Mouse (Mus musculus) regulatory T cell (primary cell): ENCODE results near the gene Prss41.
"Not testable (repeated sequence)": the region's sequence is repeated elsewhere in the genome, so short reads cannot be mapped to it uniquely, and the experiment has no call there.

Source experiments
- in situ Hi-C: fragments of 300-600 bp; cut with MboI, MseI; formaldehyde crosslinking; loops from one replicate; pipeline ENCODE4 v1.15.1; 2025; ENCODE audit warnings: high pct_unique_total_duplicates

Gene Prss41

DNA sequence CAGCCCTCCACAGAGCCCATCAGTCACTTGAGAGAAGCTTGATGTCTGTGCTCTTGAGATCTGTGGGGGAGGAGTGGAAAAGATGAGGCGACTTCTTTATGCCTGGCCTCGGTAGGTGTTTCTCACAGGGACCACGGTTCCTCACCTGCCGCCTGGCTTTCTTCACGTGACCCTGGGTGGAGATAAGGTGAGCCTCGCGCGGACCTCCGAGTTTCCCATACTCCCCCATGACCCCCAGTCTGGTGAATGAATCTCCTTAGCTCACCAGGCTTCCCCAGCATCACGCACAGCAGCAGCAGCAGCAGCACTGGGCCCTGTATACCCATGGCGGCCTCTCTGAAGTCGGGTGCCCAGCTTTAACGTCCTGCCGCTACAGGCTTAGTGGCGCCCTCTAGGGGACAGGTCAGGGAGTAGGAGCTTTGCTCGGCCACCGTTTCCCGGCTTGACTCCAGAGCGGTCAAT lies at the start of gene Prss41, which contains the start of gene Prss32:
Gene Prss41 (minus strand): TSS at position 361 of the 462 bp plus-strand sequence.
Gene Prss32 (plus strand): TSS at position 44 of the 462 bp plus-strand sequence.
- in situ Hi-C loops: no loop called here

GRCm38 (mm10) chr17:23880576-23880975 lies 36.6 kb upstream of the Prss41 start, which contains the start of the genes Dcpp1 and Dcpp2:
Gene Dcpp1 (plus strand): TSS chr17:23880876.
Gene Dcpp2 (plus strand): TSS chr17:23880880.
- in situ Hi-C loops: not testable (repeated sequence)

DNA sequence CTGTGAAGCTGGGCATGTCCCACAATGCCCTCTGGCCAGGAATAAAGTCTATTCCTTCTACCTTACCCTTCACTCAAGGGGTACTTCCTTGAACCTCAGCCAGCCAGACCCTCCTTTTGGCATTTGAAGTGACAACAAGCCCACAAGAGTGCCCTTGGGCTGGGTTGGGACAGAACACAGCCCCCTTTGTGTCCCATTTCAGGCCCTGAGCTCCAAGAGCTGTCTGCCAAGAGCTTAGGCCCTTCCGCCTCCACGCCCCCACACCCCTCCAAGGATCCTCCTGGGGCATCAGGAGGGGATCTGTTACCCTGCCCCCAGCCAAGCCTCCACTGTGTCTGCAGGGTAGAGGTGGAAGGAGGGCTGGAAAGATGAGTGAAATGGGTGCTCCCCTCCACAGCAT lies 33.2 kb upstream of the Prss41 start:
- in situ Hi-C loops: no loop called here

- in situ Hi-C loops: no loop called here
These were observed 32.8 kb upstream of the Prss41 start for GRCm38 (mm10) chr17:23876741-23877140.

GRCm38 (mm10) chr17:23873884-23874856 lies 30.2 kb upstream of the Prss41 start:
- in situ Hi-C loops: no loop called here

DNA sequence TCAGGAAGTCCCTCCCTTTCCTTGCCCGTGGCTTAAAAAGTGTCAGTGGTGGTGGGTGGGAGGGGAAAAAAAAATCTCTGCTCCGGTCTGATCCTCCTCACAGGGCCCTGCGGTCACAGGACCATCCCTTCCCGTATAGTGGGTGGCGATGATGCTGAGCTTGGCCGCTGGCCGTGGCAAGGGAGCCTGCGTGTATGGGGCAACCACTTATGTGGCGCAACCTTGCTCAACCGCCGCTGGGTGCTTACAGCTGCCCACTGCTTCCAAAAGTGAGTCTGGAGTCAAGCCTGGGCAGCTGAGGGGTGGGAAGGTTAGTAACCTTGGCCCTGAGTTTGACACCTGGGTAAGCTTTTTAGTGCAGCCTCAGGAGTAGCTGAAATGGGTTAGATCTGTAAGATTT lies 24.5 kb upstream of the Prss41 start:
- in situ Hi-C loops: loop anchor here (5.0 kb wide), 1 partner anchor 34 kb away; no protein-coding TSS in a partner anchor

DNA sequence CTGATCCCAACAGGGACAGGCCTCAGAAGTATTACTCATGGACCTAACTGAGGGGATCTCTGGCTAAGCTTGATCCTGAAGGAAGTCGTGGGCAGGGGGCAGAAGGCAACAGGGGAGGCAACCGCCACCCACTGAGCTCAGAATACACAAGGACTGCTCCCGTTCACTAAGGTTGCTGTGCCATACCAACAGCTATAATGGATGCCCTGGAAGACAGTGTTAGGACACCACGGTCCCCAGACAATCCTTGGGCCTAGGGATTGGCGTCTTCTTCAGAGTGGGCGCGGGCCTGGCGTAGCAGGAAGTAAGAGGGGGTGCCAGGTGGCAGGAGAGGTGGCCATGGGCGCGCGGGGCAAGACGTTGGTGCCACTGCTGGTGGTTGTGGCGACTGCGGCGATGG lies 23.8 kb upstream of the Prss41 start, which contains the start of gene Prss21:
Gene Prss21 (plus strand): TSS at position 301 of the 400 bp plus-strand sequence.
- in situ Hi-C loops: loop anchor here (5.0 kb wide), 1 partner anchor 35 kb away; no protein-coding TSS in a partner anchor

- in situ Hi-C loops: no loop called here
These were observed 19.0 kb upstream of the Prss41 start for GRCm38 (mm10) chr17:23862926-23863325.

- in situ Hi-C loops: no loop called here
These were observed 13.9 kb upstream of the Prss41 start for GRCm38 (mm10) chr17:23857913-23858312.

DNA sequence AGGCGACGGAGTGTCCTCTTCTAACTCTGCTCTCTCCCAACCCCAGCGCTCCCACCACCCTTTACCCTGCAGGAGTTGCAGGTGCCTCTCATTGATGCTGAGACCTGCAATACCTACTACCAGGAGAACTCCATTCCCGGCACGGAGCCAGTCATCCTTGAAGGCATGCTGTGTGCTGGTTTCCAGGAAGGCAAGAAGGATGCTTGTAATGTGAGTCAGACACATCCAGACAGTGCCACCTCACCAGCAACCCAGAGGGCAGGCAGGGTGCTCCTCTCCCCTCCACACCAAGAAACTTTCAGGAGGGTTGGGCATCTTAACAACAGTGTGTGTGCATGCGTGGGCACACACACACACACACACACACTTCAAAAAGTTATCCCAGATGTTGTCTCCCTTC lies 13.2 kb upstream of the Prss41 start:
- in situ Hi-C loops: no loop called here

- in situ Hi-C loops: loop anchor here (5.0 kb wide), 1 partner anchor 103 kb away; the partner anchor contains the start of gene Sbpl
These were observed 10.3 kb upstream of the Prss41 start for GRCm38 (mm10) chr17:23854229-23854765.

GRCm38 (mm10) chr17:23853292-23853691 lies 9.3 kb upstream of the Prss41 start:
- in situ Hi-C loops: loop anchor here (5.0 kb wide), 1 partner anchor 104 kb away; the partner anchor contains the start of gene Sbpl

- in situ Hi-C loops: loop anchor here (5.0 kb wide), 1 partner anchor 106 kb away; the partner anchor contains the start of gene Sbpl
These were observed 7.1 kb upstream of the Prss41 start for GRCm38 (mm10) chr17:23850853-23851749.

GRCm38 (mm10) chr17:23850028-23850427 lies 6.1 kb upstream of the Prss41 start:
- in situ Hi-C loops: loop anchor here (5.0 kb wide), 1 partner anchor 107 kb away; the partner anchor contains the start of gene Sbpl

- in situ Hi-C loops: no loop called here
These were observed 696 bp downstream of the Prss41 start for GRCm38 (mm10) chr17:23843141-23843811.

GRCm38 (mm10) chr17:23841145-23841544 lies 2.8 kb downstream of the Prss41 start:
- in situ Hi-C loops: no loop called here

DNA sequence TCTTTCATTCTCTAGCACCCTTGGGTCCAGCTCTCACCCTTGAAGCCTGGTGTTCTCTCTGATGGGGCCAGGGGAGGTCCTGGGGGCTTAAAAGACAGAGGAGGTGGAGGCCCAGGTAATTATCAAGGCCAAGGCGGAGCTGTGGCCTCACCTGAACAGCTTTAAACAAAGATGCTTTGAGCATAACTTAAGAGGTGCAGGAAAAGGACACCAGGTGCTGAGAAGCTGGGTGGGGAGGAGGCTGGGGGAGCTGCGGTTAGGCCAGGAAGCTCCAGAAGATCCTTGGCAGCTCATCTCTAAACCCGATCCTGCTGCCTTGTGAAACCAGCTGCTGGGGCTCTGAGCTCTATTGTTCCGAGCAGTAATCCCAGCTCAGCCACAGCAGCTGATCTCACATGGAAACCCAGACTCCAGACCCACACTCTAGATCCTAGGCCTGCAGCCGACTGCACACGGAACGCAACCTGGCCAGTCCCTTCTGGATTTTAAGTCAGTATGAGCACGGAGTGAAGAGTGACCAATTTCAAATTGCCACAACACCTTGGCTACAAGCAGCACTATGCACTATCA lies 7.9 kb downstream of the Prss41 start, which contains the start of gene Prss33:
Gene Prss33 (minus strand): TSS at position 51 of the 570 bp plus-strand sequence.
- in situ Hi-C loops: no loop called here

DNA sequence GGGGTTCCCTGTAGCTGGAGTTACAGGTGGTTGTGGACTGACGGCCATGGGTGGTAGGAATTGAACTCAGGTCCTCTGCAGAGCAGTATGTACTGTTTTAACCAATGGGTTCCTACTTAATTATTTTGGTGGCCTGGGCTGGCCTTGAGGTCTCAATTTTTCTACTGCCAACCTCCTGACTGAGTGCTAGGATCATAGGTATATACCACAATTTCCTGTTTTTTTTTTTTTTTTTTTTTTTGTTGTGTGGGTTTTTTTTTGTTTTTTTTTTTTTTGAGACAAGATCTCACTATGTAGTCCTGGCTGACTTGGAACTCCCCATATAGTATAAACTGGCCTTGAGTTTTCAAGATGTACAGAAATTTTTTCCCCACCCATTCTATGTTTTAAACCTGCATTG lies 12.8 kb downstream of the Prss41 start:
- in situ Hi-C loops: no loop called here

GRCm38 (mm10) chr17:23829064-23829619 lies 14.8 kb downstream of the Prss41 start, which contains the start of gene Elob:
Gene Elob (minus strand): TSS chr17:23829136.
- in situ Hi-C loops: no loop called here
